Mouse (Mus musculus) neural tube, postnatal 0 days (tissue): ENCODE data around the gene Rdh16f2. TPM values are rescaled to one million over a fixed set of nuclear protein-coding genes. Genes with fewer than 3 reads are reported as not detected.

Experiments used
- polyA plus RNA-seq: library from polyadenylated mRNA; unstranded; fragments of >200 nt; fragmentation: Nextera tagmentation; extraction: Ambion mirVana; gene quantifications from 2 replicates; pipeline ENCODE4 v1.2.1, GENCODE M21; 2015

The Rdh16f2 gene
- polyA plus RNA-seq, result not detected in 2 replicates

GRCm38 (mm10) chr10:127866232-127866631, at the start of gene Rdh16f2:
Rdh16f2 (plus strand) TSS chr10:127866474.

GRCm38 (mm10) chr10:127849628-127850027, 16.6 kb upstream of the Rdh16f2 start, which contains the start of gene Rdh19:
Rdh19 (plus strand) TSS chr10:127849928.

GRCm38 (mm10) chr10:127888605-127889004, 22.3 kb downstream of the Rdh16f2 start, which contains the start of gene Rdh7:
Rdh7 (minus strand) TSS chr10:127888817.

GRCm38 (mm10) chr10:127898218-127898617, 31.9 kb downstream of the Rdh16f2 start, which contains the start of gene Sdr9c7:
Sdr9c7 (plus strand) TSS chr10:127898518.

Other genes starting within 250 kb of the Rdh16f2 start
- 85.8 and 109 TPM in 2 replicates for gene Lrp1, start 245.3 kb upstream of the Rdh16f2 start, polyA plus RNA-seq
- 4.7 and 4.8 TPM in 2 replicates for gene Stat6, start 223.5 kb upstream of the Rdh16f2 start, polyA plus RNA-seq
- 2.5 and 3.2 TPM in 2 replicates for gene Nemp1, start 199.6 kb upstream of the Rdh16f2 start, polyA plus RNA-seq
- gene Nab2, start 197.9 kb upstream of the Rdh16f2 start, polyA plus RNA-seq, result 2.9 and 3.3 TPM in 2 replicates
- 0.55 and 1.2 TPM in 2 replicates for gene Myo1a, start 161.3 kb upstream of the Rdh16f2 start, polyA plus RNA-seq
- 7.0 and 8.1 TPM in 2 replicates for gene Tac2, start 142.0 kb upstream of the Rdh16f2 start, polyA plus RNA-seq
- 2.1 and 2.7 TPM in 2 replicates for gene Zbtb39, start 126.9 kb upstream of the Rdh16f2 start, polyA plus RNA-seq
- gene Gpr182, start 114.7 kb upstream of the Rdh16f2 start, polyA plus RNA-seq, result 1.4 and 2.3 TPM in 2 replicates
- gene Rdh1, start 106.8 kb upstream of the Rdh16f2 start, polyA plus RNA-seq, result 0.05 TPM in 1 of 2 replicates, not detected in the other
- gene Rdh16f1, start 106.7 kb upstream of the Rdh16f2 start, polyA plus RNA-seq, result not detected in 2 replicates
- 0.41 and 0.49 TPM in 2 replicates for gene Rdh9, start 90.1 kb upstream of the Rdh16f2 start, polyA plus RNA-seq
- not detected in 2 replicates for gene Rdh16, start 65.3 kb upstream of the Rdh16f2 start, polyA plus RNA-seq
- gene Rdh19, start 16.5 kb upstream of the Rdh16f2 start, polyA plus RNA-seq, result not detected in 2 replicates
- not detected in 2 replicates for gene Rdh7, start 22.3 kb downstream of the Rdh16f2 start, polyA plus RNA-seq
- not detected in 2 replicates for gene Sdr9c7, start 32.0 kb downstream of the Rdh16f2 start, polyA plus RNA-seq
- gene Hsd17b6, start 141.1 kb downstream of the Rdh16f2 start, polyA plus RNA-seq, result not detected in 2 replicates
- 24.3 and 26.1 TPM in 2 replicates for gene Prim1, start 148.7 kb downstream of the Rdh16f2 start, polyA plus RNA-seq
- gene Naca, start 169.1 kb downstream of the Rdh16f2 start, polyA plus RNA-seq, result 431 and 441 TPM in 2 replicates
- gene Ptges3, start 192.5 kb downstream of the Rdh16f2 start, polyA plus RNA-seq, result 362 and 422 TPM in 2 replicates
- gene Atp5b, start 216.8 kb downstream of the Rdh16f2 start, polyA plus RNA-seq, result 2,307 and 2,329 TPM in 2 replicates
- 10.3 and 11.0 TPM in 2 replicates for gene Baz2a, start 225.1 kb downstream of the Rdh16f2 start, polyA plus RNA-seq